Mouse (Mus musculus) forebrain, embryonic 12.5 days (tissue): Measurements from ENCODE around the gene Polr2l. TPM values are rescaled to one million over a fixed set of nuclear protein-coding genes. Genes with fewer than 3 reads are reported as not detected.

ENCODE experiments used
- ATAC-seq: fragments of 200-750 bp; cut with Nextera tagmentation; 2 replicates; pipeline ENCODE4 v1.8.0; 2017; ENCODE audit warnings: moderate TSS enrichment; ENCODE audit not compliant: low FRiP score
- H3K27ac ChIP-seq: fragments of 300-500 bp; sonication (generic); 2 replicates; pipeline ENCODE4 v1.5.1; 2016; ENCODE audit warnings: mild to moderate bottlenecking
- H3K27me3 ChIP-seq: fragments of 300-500 bp; sonication (generic); 2 replicates; pipeline ENCODE4 v1.6.1; 2016; ENCODE audit warnings: mild to moderate bottlenecking
- H3K36me3 ChIP-seq: fragments of 300-500 bp; sonication (generic); replicated peaks from 2 replicates; pipeline ENCODE4 v1.6.1; 2016; ENCODE audit warnings: mild to moderate bottlenecking
- H3K4me1 ChIP-seq: fragments of 300-500 bp; sonication (generic); 2 replicates; pipeline ENCODE4 v1.6.1; 2016
- H3K4me2 ChIP-seq: fragments of 300-500 bp; sonication (generic); 2 replicates; pipeline ENCODE4 v1.6.1; 2016; ENCODE audit warnings: mild to moderate bottlenecking, moderate library complexity
- H3K4me3 ChIP-seq: fragments of 300-500 bp; sonication (generic); replicated peaks from 2 replicates; pipeline ENCODE4 v1.5.1; 2016; ENCODE audit warnings: mild to moderate bottlenecking
- H3K9ac ChIP-seq: fragments of 300-500 bp; sonication (generic); 2 replicates; pipeline ENCODE4 v1.6.1; 2016; ENCODE audit warnings: mild to moderate bottlenecking
- H3K9me3 ChIP-seq: fragments of 300-500 bp; sonication (generic); 2 replicates; pipeline ENCODE4 v1.6.1; 2016
- WGBS: fragments of 180-500 bp; shearing (Covaris S2); methylation state at CpG from one replicate; pipeline ENCODE4 v1.1.7; 2016; 5-methylcytosine and 5-hydroxymethylcytosine counted together
- polyA plus RNA-seq: library from polyadenylated mRNA; unstranded; fragments of >200 nt; fragmentation: Nextera tagmentation; extraction: Ambion mirVana; gene quantifications from 2 replicates; pipeline ENCODE4 v1.2.1, GENCODE M21; 2016

Gene Polr2l
- polyA plus RNA-seq, 1 experiment from 2014 or later: 78.4 TPM

DNA sequence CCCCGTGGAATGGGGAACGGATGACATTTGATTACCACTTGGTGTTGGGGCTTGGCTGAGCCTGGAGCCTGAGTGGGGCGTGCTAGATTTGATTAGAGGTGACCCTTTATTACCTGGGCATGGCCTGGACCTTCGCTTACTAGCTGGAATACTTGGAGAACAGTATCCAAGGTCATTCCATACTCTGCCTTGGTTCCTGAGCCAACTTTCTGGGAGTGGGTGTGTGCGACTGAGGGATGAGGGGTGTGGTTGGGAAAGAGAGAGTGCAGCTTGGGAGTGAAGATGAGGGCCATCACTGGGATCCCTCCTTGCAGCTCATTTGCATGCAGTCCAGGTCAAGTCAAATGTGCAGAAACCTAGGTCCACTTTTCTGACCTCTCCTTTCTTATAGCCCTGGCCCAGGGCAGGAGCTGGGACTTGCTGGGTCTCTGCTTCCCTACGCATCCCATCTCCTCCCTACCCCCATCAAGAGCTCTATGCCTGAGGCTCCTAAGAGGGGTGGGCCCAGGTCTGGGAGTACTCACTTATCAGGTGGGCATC lies 8.3 kb upstream of the Polr2l start:
- H3K4me3 ChIP-seq: 0 out of 2 replicates have a peak overlapping the region, but pooled peaks have one; percentile 8
- 73% methylated on average over 6 of the region's 6 CpGs for WGBS
- H3K9me3 ChIP-seq: no peaks in the 10 kb centered on the region
- peaks cover 34% of the 10 kb centered on the region for H3K27me3 ChIP-seq
- no peak overlapping the region for H3K27ac ChIP-seq
- no peaks in the 10 kb centered on the region for H3K36me3 ChIP-seq
- 0 out of 2 replicates have a peak overlapping the region, but pooled peaks have one; percentile 10 for H3K4me2 ChIP-seq
- peaks cover 25% of the 10 kb centered on the region for H3K4me1 ChIP-seq
- no peak for ATAC-seq
- H3K9ac ChIP-seq: no peak overlapping the region

DNA sequence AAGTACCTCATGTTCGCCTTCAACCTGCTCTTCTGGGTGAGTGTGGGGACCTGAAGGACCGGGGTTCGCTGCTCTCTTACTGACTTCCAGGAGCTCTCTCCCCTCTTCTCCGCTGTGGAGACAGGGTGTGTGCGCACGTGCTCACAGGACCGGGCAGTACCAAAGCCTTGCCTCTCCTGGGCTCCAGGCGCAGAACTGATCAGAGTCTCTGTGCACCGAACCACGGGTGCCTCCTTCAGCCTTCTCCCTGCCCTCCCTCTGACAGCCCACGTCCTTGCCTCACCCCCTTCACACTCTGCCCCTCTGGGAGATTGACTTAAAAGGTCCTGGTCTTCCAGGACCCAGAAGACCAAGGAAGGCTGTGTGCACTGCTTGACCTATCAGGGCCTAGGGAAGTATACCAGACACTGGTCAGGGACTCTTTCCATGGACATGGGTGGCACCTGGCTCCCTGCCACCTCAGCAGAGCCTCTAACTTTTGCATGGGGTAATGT lies 7.6 kb upstream of the Polr2l start:
- Histone ChIP-seq H3K4me2 (peak overlapping the region; percentile 92), H3K27ac (no peak overlapping the region), H3K9ac (peak overlapping the region; percentile 61), H3K9me3 (no peaks in the 10 kb centered on the region), H3K36me3 (no peaks in the 10 kb centered on the region), H3K4me1 (peaks cover 25% of the 10 kb centered on the region), H3K27me3 (peaks cover 40% of the 10 kb centered on the region), H3K4me3 (peak overlapping the region; percentile 50)
- ATAC-seq: peak; percentile 7; the same call in 1 of the 2 replicates
- WGBS: 4% methylated on average over 11 of the region's 11 CpGs

DNA sequence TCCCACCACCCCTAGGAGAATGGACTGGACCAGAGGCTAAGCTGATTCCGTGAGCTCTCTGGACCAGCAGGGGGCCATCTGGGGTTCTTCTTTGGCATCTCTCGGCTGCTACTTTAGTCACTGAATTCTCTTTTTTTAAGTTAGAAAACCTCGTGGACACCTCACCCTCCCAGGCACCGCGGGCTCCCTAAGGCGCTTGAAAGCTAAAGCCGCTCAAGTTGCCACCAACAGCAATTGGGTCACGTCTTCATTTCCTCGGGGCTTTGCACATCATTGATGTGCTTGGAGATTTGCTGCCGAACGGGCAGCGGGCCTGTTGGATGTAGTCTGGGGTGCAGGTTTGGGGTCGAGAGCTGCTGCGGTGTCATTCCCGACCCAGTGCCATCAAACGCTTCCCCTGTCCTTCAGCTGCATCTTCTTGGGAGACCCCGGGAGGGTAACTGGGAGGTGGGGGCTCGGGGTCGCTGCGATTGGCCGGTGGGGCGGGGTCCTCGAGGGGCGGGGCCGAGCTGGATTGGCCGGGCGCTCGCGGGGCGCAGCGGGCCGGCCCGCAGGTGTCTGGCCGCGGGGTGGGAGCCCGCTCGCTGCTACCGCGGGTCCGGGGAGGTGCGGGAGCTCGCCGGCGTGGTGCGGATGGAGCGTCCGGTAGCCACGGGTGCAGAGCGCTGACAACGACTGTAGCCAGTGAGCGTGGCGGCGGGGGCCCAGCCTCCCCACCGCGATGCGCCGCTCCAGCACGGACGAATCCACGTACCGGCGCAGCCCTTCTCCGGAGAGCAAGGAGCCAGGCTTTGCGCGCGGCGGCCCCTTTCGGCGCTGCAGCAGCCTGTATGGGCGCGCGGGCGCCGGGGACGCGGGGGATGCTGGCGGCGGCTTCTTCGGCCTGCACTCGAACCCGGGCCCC lies 6.8 kb upstream of the Polr2l start:
- Histone ChIP-seq H3K4me3 (peak overlapping the region; percentile 50), H3K27ac (no peak overlapping the region), H3K4me1 (peaks cover 29% of the 10 kb centered on the region), H3K27me3 (peaks cover 48% of the 10 kb centered on the region), H3K9ac (peak overlapping the region; percentile 61), H3K4me2 (peak overlapping the region; percentile 92), H3K36me3 (no peaks in the 10 kb centered on the region), H3K9me3 (no peaks in the 10 kb centered on the region)
- 1% methylated on average over 81 of the region's 81 CpGs for WGBS
- peak; percentile 77 for ATAC-seq

DNA sequence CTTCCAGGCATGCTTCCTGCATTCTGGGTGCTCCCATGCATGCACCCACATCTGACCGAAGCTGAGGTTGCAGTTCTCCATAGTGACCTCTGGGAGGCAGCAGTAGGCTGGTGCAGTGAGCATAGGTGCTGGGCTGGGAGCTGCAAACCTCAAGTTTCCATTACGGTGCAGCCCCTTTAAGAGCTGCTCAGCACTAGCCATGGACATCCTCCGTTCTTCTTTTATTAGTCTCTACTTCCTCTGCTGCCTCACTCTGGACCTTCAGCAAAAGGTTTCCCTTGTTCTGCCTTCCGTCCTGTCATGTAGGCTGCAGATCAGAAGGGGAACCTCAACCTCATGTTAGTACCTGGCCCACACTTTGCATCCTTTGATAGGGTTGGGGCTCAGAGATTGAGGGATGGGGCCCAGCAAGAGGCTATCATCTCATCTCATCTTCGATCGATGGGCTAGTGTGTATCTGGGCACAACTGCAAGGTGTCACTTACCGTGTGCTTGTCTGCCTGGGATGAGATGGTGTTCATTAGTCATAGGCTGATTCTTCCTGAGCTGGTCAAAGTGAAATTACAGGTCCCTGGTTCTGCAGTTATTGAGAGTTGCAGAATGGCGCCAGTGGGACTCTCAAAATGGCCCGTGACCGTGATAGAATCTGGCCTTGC lies 6.0 kb upstream of the Polr2l start:
- H3K4me2 ChIP-seq: peak overlapping the region; percentile 92
- ATAC-seq: peak; percentile 49
- peaks cover 37% of the 10 kb centered on the region for H3K4me1 ChIP-seq
- WGBS: 9% methylated on average over 10 of the region's 10 CpGs
- peak overlapping the region; percentile 50 for H3K4me3 ChIP-seq
- H3K36me3 ChIP-seq: no peaks in the 10 kb centered on the region
- peak overlapping the region; percentile 61 for H3K9ac ChIP-seq
- H3K27ac ChIP-seq: no peak overlapping the region
- H3K9me3 ChIP-seq: no peaks in the 10 kb centered on the region
- H3K27me3 ChIP-seq: peaks cover 56% of the 10 kb centered on the region

DNA sequence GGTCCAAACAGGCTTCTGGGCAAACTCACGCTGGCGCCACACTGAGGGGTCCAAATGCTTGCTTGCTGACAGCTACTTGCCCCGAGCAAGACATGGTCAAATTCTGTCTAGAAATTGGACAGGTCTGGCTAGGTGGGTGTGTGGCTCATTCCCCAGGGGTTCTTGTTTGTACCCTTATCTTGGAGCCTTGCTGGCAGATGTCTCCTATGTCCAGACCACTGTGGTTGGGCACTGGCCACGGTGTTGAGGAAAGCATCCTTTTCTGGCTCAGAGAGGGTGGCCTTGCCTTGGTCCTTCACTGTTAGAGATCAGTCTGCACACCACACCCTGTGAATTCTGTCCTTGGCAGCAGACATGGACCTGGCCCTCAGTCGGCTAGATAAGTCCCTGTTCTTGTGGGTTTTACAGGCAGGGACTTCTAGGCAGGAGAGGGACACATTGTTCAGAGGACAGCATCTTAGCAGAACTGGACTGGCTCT lies 3.4 kb upstream of the Polr2l start:
- Histone ChIP-seq H3K9ac (no peak overlapping the region), H3K4me2 (no peak overlapping the region), H3K27ac (no peak overlapping the region), H3K4me3 (no peak overlapping the region), H3K9me3 (no peaks in the 10 kb centered on the region), H3K4me1 (peaks cover 55% of the 10 kb centered on the region), H3K27me3 (peaks cover 55% of the 10 kb centered on the region), H3K36me3 (no peaks in the 10 kb centered on the region)
- no peak for ATAC-seq
- WGBS: 80% methylated on average over 5 of the region's 5 CpGs

DNA sequence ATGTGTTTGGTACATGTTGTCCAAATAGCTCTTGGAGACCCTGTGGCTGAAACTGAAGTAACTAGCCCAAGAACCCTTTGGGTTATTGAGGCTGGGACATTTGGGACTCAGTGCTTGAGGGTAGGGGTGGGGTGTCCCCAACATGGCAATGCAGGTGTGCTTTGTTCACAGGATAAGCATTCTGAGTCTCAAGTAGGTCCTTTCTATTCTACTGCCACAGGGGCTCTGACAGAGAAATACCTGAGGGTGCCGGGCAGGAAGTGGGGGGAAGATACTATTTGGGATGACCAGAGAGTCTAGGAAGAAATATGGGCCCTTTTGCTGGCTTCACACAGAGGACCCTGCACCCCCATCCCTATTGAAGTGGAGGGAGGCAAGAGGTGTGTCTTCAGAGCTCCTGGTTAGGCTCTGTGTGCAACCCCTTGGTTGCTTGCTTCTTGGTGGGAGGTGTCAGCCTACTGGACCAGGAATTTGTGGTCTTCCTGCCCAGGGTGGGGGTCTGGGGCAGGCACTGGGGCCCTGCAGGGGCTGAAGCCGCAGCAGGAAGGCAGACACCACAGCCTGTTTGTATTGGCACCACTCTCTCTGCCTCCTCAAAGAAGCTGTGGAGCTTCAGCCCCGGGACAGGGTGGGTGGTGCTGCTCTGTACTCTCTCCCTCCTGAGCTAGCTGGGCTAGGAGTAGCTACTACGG lies 2.8 kb upstream of the Polr2l start:
- peaks cover 51% of the 10 kb centered on the region for H3K4me1 ChIP-seq
- H3K9ac ChIP-seq: no peak overlapping the region

DNA sequence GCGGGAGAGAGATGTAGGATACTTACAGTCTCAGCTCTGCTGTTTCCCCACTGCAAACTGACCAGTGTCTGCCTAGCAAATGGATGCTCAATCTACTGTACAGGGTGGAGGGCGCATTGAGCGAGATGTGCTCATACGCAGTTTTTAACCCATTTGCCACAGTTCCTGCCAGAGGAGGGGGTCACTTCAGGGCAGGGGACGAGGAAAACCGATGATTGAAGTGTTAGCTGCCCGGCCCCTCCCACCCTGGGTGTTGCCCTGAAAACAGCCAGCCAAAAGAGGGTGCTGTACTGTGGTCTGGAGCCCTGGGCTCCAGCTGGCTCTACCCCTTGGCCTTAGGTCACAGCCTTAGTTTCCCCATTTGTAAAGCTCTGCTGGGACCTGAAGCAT lies 2.0 kb upstream of the Polr2l start:
- Histone ChIP-seq H3K4me2 (peak overlapping the region; percentile 91), H3K9me3 (no peaks in the 10 kb centered on the region), H3K4me3 (peak overlapping the region; percentile 64; the same call in 1 of the 2 replicates), H3K9ac (peak overlapping the region; percentile 78; the same call in 1 of the 2 replicates), H3K27me3 (peaks cover 42% of the 10 kb centered on the region), H3K27ac (peak overlapping the region; percentile 54), H3K36me3 (peaks cover 10% of the 10 kb centered on the region), H3K4me1 (peaks cover 44% of the 10 kb centered on the region)
- WGBS: 25% methylated on average over 7 of the region's 7 CpGs
- no peak for ATAC-seq

More for the DNA sequence above, 2.8 kb upstream of the Polr2l start:
- ATAC-seq: no peak
- Histone ChIP-seq H3K27me3 (peaks cover 49% of the 10 kb centered on the region), H3K4me3 (no peak overlapping the region), H3K9me3 (no peaks in the 10 kb centered on the region), H3K36me3 (peaks cover 2% of the 10 kb centered on the region), H3K27ac (no peak overlapping the region), H3K4me2 (no peak overlapping the region)
- 76% methylated on average over 4 of the region's 4 CpGs for WGBS

DNA sequence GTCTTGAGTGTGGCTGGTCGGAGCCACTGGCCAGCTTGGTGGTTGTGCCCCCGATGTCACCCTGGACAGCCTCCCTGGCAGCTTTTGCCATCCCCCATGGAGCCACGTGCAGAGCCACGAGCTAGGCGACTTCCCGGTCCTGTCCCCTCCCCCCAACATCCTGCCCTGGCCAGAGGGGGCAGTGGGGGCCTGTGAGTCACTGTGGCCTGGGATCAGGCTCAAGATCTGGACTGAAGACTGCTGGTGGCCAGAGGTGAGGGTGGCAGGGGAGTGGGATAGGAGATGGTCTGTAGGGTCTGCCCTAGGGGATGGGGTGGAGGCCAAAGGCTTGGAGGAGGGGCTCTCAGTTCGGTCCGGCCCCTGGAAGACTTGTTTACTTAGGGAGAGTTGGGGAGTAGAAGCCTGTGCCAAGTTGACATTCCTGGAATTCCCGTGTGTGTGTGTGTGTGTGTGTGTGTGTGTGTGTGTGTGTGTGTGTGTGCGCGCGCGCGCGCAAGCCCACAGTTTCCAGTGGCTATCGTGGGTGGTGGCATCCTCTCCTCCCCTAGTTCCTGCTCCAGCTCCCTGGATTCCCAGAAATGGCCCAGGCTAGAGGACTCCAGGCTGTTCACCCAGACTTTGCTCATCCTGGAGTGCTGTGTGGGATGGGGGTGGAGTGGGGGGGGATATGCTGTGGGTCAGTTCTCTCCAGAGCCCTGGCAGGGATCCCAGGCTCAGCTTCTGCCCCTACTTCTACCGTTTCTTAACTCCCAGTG lies 1.5 kb upstream of the Polr2l start:
- H3K4me1 ChIP-seq: peaks cover 40% of the 10 kb centered on the region
- peak overlapping the region; percentile 91 for H3K4me2 ChIP-seq
- H3K9me3 ChIP-seq: no peaks in the 10 kb centered on the region
- WGBS: 5% methylated on average over 14 of the region's 17 CpGs
- ATAC-seq: no peak
- H3K36me3 ChIP-seq: peaks cover 13% of the 10 kb centered on the region
- peak overlapping the region; percentile 54 for H3K27ac ChIP-seq
- H3K4me3 ChIP-seq: peak overlapping the region; percentile 64
- peaks cover 37% of the 10 kb centered on the region for H3K27me3 ChIP-seq
- H3K9ac ChIP-seq: peak overlapping the region; percentile 78

DNA sequence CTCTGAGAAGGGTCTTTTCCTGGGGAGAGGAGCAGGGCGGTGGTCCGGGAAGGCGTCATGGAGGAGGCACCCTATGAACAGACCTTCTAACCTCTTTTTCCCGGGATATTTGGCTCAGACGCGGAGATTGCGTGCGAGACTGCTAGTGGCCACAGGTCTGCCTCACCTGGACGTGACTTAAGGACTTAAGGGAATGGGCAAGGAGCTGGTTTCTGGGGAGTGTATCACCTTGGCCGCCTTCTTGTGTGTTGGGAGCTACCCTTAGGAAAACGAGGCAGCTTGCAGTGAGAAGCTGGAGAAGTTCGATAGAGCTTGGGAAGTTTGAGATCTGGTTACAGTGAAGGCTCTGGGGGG lies 850 bp upstream of the Polr2l start:
- no peak for ATAC-seq
- peak overlapping the region; percentile 91 for H3K4me2 ChIP-seq
- H3K4me3 ChIP-seq: peak overlapping the region; percentile 64
- H3K27ac ChIP-seq: no peak overlapping the region
- no peaks in the 10 kb centered on the region for H3K9me3 ChIP-seq
- H3K36me3 ChIP-seq: peaks cover 19% of the 10 kb centered on the region
- 2% methylated on average over 12 of the region's 12 CpGs for WGBS
- peak overlapping the region; percentile 78; the same call in 1 of the 2 replicates for H3K9ac ChIP-seq
- peaks cover 37% of the 10 kb centered on the region for H3K27me3 ChIP-seq
- peaks cover 34% of the 10 kb centered on the region for H3K4me1 ChIP-seq

DNA sequence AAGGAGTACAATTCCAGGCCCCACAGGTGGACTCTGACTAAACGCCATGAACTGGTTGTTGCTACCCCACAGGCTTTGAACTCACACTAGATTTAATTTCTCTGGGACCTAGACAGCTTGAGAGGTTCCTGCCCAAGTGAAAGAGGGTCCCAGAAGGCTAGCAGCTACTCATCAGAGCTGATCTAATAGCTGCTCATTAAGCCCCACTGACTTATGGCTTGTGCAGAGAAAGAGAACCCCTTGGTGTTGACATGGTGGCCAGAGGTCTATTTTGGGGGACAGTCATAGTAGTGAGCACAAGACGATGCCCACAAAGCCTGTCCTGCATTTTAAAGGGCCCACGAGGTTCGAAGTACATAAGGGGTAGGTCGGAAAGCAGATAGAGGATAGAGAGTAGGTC lies 772 bp downstream of the Polr2l start:
- no peaks in the 10 kb centered on the region for H3K9me3 ChIP-seq
- no peak for ATAC-seq
- peaks cover 31% of the 10 kb centered on the region for H3K27me3 ChIP-seq
- H3K27ac ChIP-seq: no peak overlapping the region
- peak overlapping the region; percentile 78 for H3K9ac ChIP-seq
- WGBS: 10% methylated on average over 5 of the region's 5 CpGs
- peaks cover 40% of the 10 kb centered on the region for H3K4me1 ChIP-seq
- peaks cover 34% of the 10 kb centered on the region for H3K36me3 ChIP-seq
- H3K4me3 ChIP-seq: peak overlapping the region; percentile 64
- peak overlapping the region; percentile 91 for H3K4me2 ChIP-seq

DNA sequence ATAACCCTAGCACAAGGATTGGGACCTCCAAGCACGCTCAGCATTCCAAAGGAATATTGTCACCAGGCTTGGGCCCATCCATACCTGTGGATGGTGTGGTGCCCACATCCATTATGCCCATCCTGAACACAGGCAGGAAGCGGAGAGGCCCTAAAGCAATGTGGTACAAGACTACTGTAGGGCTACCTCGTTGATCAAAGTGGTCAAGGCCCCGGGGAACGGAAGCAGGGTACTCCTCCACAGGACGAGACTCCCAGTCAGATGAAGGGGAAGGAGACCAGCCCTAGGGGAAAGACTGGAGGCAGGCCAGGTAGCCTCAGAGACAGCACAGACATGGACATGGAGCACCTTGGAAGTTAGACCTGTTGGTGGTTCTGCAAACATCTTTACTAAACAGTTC lies 2.2 kb downstream of the Polr2l start:
- H3K4me3 ChIP-seq: no peak overlapping the region
- peaks cover 34% of the 10 kb centered on the region for H3K36me3 ChIP-seq
- no peak overlapping the region for H3K4me2 ChIP-seq
- H3K9ac ChIP-seq: no peak overlapping the region
- peaks cover 54% of the 10 kb centered on the region for H3K4me1 ChIP-seq
- ATAC-seq: no peak
- peaks cover 24% of the 10 kb centered on the region for H3K27me3 ChIP-seq
- H3K9me3 ChIP-seq: no peaks in the 10 kb centered on the region
- no peak overlapping the region for H3K27ac ChIP-seq
- WGBS: 88% methylated on average over 6 of the region's 6 CpGs
